Mouse (Mus musculus): ENCODE results near the gene Mrps16. TPM values are rescaled to one million over a fixed set of nuclear protein-coding genes. Genes with fewer than 3 reads are reported as not detected.
A peak's percentile ranks its signal among the peaks of the same experiment; 100 is the strongest.

Gene Mrps16
- total and polyA plus RNA-seq, 2 experiments from 2014 or later: 36.2 to 66.2 TPM

- Histone ChIP-seq H3K4me1 (ENCODE audit: insufficient read depth, low read length) (0 out of 2 replicates have a peak, but pooled peaks cover 3% of the 10 kb centered on the region), H3K4me2 (ENCODE audit: low read depth, low read length, poor library complexity, severe bottlenecking) (peak within 1 kb of the TSS; percentile 55), H3K9ac (replicated peaks; ENCODE audit: low read length, poor library complexity, severe bottlenecking) (peak within 1 kb of the TSS; percentile 96), H3K4me3 (ENCODE audit: low read depth, low read length) (peak within 1 kb of the TSS; percentile 85), H3K36me3 (ENCODE audit: insufficient read depth, low read length) (peaks cover 7% of the 10 kb centered on the region), H3K27ac (ENCODE audit: low read depth, low read length) (peak within 1 kb of the TSS; percentile 91), H3K27me3 (ENCODE audit: insufficient read depth, low read length) (no peaks in the 10 kb centered on the region), H3K9me3 (ENCODE audit: low read length) (no peaks in the 10 kb centered on the region)
- 1% methylated on average over 40 of the region's 42 CpGs for WGBS
- ATAC-seq (ENCODE audit: low FRiP score): peak; percentile 99
- TF ChIP-seq CTCF (IDR thresholded peaks at IDR 0.05): peak; percentile 48
- peak; percentile 98 for DNase-seq (ENCODE audit: low spot score)
These were observed 45.4 kb downstream of the Mrps16 start, which contains the start of the genes Ecd and Fam149b for GRCm38 (mm10) chr14:20347991-20348541. TSS of gene Ecd (minus strand) at chr14:20348121. TSS of gene Fam149b (plus strand) at chr14:20348162.

GRCm38 (mm10) chr14:20347441-20347990 lies 45.9 kb downstream of the Mrps16 start:
- no peaks in the 10 kb centered on the region for H3K9me3 ChIP-seq (ENCODE audit: low read length)
- WGBS: 4% methylated on average over 15 of the region's 15 CpGs
- H3K27ac ChIP-seq (ENCODE audit: low read depth, low read length): peak overlapping the region; percentile 91
- H3K27me3 ChIP-seq (ENCODE audit: insufficient read depth, low read length): no peaks in the 10 kb centered on the region
- 0 out of 2 replicates have a peak, but pooled peaks cover 3% of the 10 kb centered on the region for H3K4me1 ChIP-seq (ENCODE audit: insufficient read depth, low read length)
- ATAC-seq (ENCODE audit: low FRiP score): peak; percentile 69
- peak overlapping the region; percentile 96 for H3K9ac ChIP-seq (replicated peaks; ENCODE audit: low read length, poor library complexity, severe bottlenecking)
- DNase-seq (ENCODE audit: low spot score): peak; percentile 10
- H3K4me3 ChIP-seq (ENCODE audit: low read depth, low read length): peak overlapping the region; percentile 85
- peaks cover 2% of the 10 kb centered on the region for H3K36me3 ChIP-seq (ENCODE audit: insufficient read depth, low read length)
- no peak for TF ChIP-seq CTCF (IDR thresholded peaks at IDR 0.05)
- H3K4me2 ChIP-seq (ENCODE audit: low read depth, low read length, poor library complexity, severe bottlenecking): peak overlapping the region; percentile 55

GRCm38 (mm10) chr14:20345885-20346284 lies 47.5 kb downstream of the Mrps16 start:
- no peak overlapping the region for H3K4me3 ChIP-seq (ENCODE audit: low read depth, low read length)
- WGBS: 92% methylated on average over 9 of the region's 9 CpGs
- no peaks in the 10 kb centered on the region for H3K27me3 ChIP-seq (ENCODE audit: insufficient read depth, low read length)
- no peak for TF ChIP-seq CTCF (IDR thresholded peaks at IDR 0.05)
- H3K4me2 ChIP-seq (ENCODE audit: low read depth, low read length, poor library complexity, severe bottlenecking): no peak overlapping the region
- ATAC-seq (ENCODE audit: low FRiP score): no peak
- 0 out of 2 replicates have a peak, but pooled peaks cover 3% of the 10 kb centered on the region for H3K4me1 ChIP-seq (ENCODE audit: insufficient read depth, low read length)
- no peak overlapping the region for H3K27ac ChIP-seq (ENCODE audit: low read depth, low read length)
- H3K9me3 ChIP-seq (ENCODE audit: low read length): no peaks in the 10 kb centered on the region
- DNase-seq (ENCODE audit: low spot score): no peak
- H3K36me3 ChIP-seq (ENCODE audit: insufficient read depth, low read length): no peaks in the 10 kb centered on the region; the same call in 1 of the 2 replicates
- H3K9ac ChIP-seq (replicated peaks; ENCODE audit: low read length, poor library complexity, severe bottlenecking): no peak overlapping the region

- no peak for ATAC-seq (ENCODE audit: low FRiP score)
- no peak for TF ChIP-seq CTCF (IDR thresholded peaks at IDR 0.05)
- Histone ChIP-seq H3K4me3 (ENCODE audit: low read depth, low read length) (no peak overlapping the region), H3K4me2 (ENCODE audit: low read depth, low read length, poor library complexity, severe bottlenecking) (no peak overlapping the region), H3K36me3 (ENCODE audit: insufficient read depth, low read length) (peaks cover 14% of the 10 kb centered on the region), H3K27ac (ENCODE audit: low read depth, low read length) (no peak overlapping the region), H3K9ac (replicated peaks; ENCODE audit: low read length, poor library complexity, severe bottlenecking) (no peak overlapping the region), H3K9me3 (ENCODE audit: low read length) (no peaks in the 10 kb centered on the region), H3K27me3 (ENCODE audit: insufficient read depth, low read length) (no peaks in the 10 kb centered on the region), H3K4me1 (ENCODE audit: insufficient read depth, low read length) (no peaks in the 10 kb centered on the region)
- WGBS: 85% methylated on average over 7 of the region's 7 CpGs
- DNase-seq (ENCODE audit: low spot score): no peak
These were observed 52.6 kb downstream of the Mrps16 start for GRCm38 (mm10) chr14:20340866-20341265.

GRCm38 (mm10) chr14:20340149-20340548 lies 53.3 kb downstream of the Mrps16 start:
- peak; percentile 63 for TF ChIP-seq CTCF (IDR thresholded peaks at IDR 0.05)
- Histone ChIP-seq H3K36me3 (ENCODE audit: insufficient read depth, low read length) (peaks cover 21% of the 10 kb centered on the region), H3K9ac (replicated peaks; ENCODE audit: low read length, poor library complexity, severe bottlenecking) (no peak overlapping the region), H3K4me1 (ENCODE audit: insufficient read depth, low read length) (no peaks in the 10 kb centered on the region), H3K9me3 (ENCODE audit: low read length) (no peaks in the 10 kb centered on the region), H3K4me3 (ENCODE audit: low read depth, low read length) (no peak overlapping the region), H3K27me3 (ENCODE audit: insufficient read depth, low read length) (no peaks in the 10 kb centered on the region), H3K4me2 (ENCODE audit: low read depth, low read length, poor library complexity, severe bottlenecking) (no peak overlapping the region), H3K27ac (ENCODE audit: low read depth, low read length) (no peak overlapping the region)
- 86% methylated on average over 8 of the region's 8 CpGs for WGBS
- ATAC-seq (ENCODE audit: low FRiP score) (no peak), DNase-seq (ENCODE audit: low spot score) (no peak)

- 95% methylated on average over 5 of the region's 5 CpGs for WGBS
- H3K4me1 ChIP-seq (ENCODE audit: insufficient read depth, low read length): no peaks in the 10 kb centered on the region
- H3K27ac ChIP-seq (ENCODE audit: low read depth, low read length): no peak overlapping the region
- no peak overlapping the region for H3K4me2 ChIP-seq (ENCODE audit: low read depth, low read length, poor library complexity, severe bottlenecking)
- ATAC-seq (ENCODE audit: low FRiP score) (no peak), DNase-seq (ENCODE audit: low spot score) (no peak)
- H3K9me3 ChIP-seq (ENCODE audit: low read length): no peaks in the 10 kb centered on the region
- peaks cover 22% of the 10 kb centered on the region for H3K36me3 ChIP-seq (ENCODE audit: insufficient read depth, low read length)
- no peak overlapping the region for H3K4me3 ChIP-seq (ENCODE audit: low read depth, low read length)
- 0 out of 2 replicates have a peak, but pooled peaks have one; percentile 14 for TF ChIP-seq CTCF (IDR thresholded peaks at IDR 0.05)
- H3K27me3 ChIP-seq (ENCODE audit: insufficient read depth, low read length): no peaks in the 10 kb centered on the region
- H3K9ac ChIP-seq (replicated peaks; ENCODE audit: low read length, poor library complexity, severe bottlenecking): no peak overlapping the region
These were observed 54.0 kb downstream of the Mrps16 start for GRCm38 (mm10) chr14:20339415-20339814.

Other genes with a start within 250 kb of the Mrps16 start
- gene Kcnk5, start 211.8 kb downstream of the Mrps16 start, total RNA-seq (2014; rRNA removed): 0.99 and 1.0 TPM in 2 replicates
- gene Kcnk5, start 211.8 kb downstream of the Mrps16 start, polyA plus RNA-seq (2015; fragmentation: Nextera tagmentation; extraction: Ambion mirVana): 0.70 and 0.80 TPM in 2 replicates
- gene Kcnk16, start 124.4 kb downstream of the Mrps16 start, total RNA-seq (2014; rRNA removed): 0.38 TPM in 1 of 2 replicates, not detected in the other
- not detected in 2 replicates for gene Kcnk16, start 124.4 kb downstream of the Mrps16 start, polyA plus RNA-seq (2015; fragmentation: Nextera tagmentation; extraction: Ambion mirVana)
- 6.9 and 16.2 TPM in 2 replicates for gene Nudt13, start 98.9 kb downstream of the Mrps16 start, total RNA-seq (2014; rRNA removed)
- gene Nudt13, start 98.9 kb downstream of the Mrps16 start, polyA plus RNA-seq (2015; fragmentation: Nextera tagmentation; extraction: Ambion mirVana): 11.8 and 12.0 TPM in 2 replicates
- gene Ecd, start 45.5 kb downstream of the Mrps16 start, total RNA-seq (2014; rRNA removed): 39.6 and 42.6 TPM in 2 replicates
- 36.3 TPM in 2 replicates for gene Ecd, start 45.5 kb downstream of the Mrps16 start, polyA plus RNA-seq (2015; fragmentation: Nextera tagmentation; extraction: Ambion mirVana)
- gene Fam149b, start 45.5 kb downstream of the Mrps16 start, total RNA-seq (2014; rRNA removed): 61.5 and 70.3 TPM in 2 replicates
- gene Fam149b, start 45.5 kb downstream of the Mrps16 start, polyA plus RNA-seq (2015; fragmentation: Nextera tagmentation; extraction: Ambion mirVana): 24.4 and 25.4 TPM in 2 replicates
- gene Dnajc9, start 4.7 kb downstream of the Mrps16 start, total RNA-seq (2014; rRNA removed): 47.8 and 51.0 TPM in 2 replicates
- gene Dnajc9, start 4.7 kb downstream of the Mrps16 start, polyA plus RNA-seq (2015; fragmentation: Nextera tagmentation; extraction: Ambion mirVana): 96.3 and 98.7 TPM in 2 replicates
- gene Cfap70, start 58.6 kb upstream of the Mrps16 start, total RNA-seq (2014; rRNA removed): 1.1 and 2.8 TPM in 2 replicates
- gene Cfap70, start 58.6 kb upstream of the Mrps16 start, polyA plus RNA-seq (2015; fragmentation: Nextera tagmentation; extraction: Ambion mirVana): 1.5 and 3.4 TPM in 2 replicates
- 22.5 and 26.7 TPM in 2 replicates for gene Anxa7, start 86.5 kb upstream of the Mrps16 start, total RNA-seq (2014; rRNA removed)
- gene Anxa7, start 86.5 kb upstream of the Mrps16 start, polyA plus RNA-seq (2015; fragmentation: Nextera tagmentation; extraction: Ambion mirVana): 14.9 and 16.0 TPM in 2 replicates
- gene Mss51, start 103.3 kb upstream of the Mrps16 start, total RNA-seq (2014; rRNA removed): 0.11 and 0.66 TPM in 2 replicates
- 0.11 and 0.15 TPM in 2 replicates for gene Mss51, start 103.3 kb upstream of the Mrps16 start, polyA plus RNA-seq (2015; fragmentation: Nextera tagmentation; extraction: Ambion mirVana)
- gene Ppp3cb, start 152.9 kb upstream of the Mrps16 start, total RNA-seq (2014; rRNA removed): 147 and 223 TPM in 2 replicates
- gene Ppp3cb, start 152.9 kb upstream of the Mrps16 start, polyA plus RNA-seq (2015; fragmentation: Nextera tagmentation; extraction: Ambion mirVana): 102 and 124 TPM in 2 replicates
- 25.5 and 29.5 TPM in 2 replicates for gene Usp54, start 247.4 kb upstream of the Mrps16 start, total RNA-seq (2014; rRNA removed)
- 6.0 and 7.3 TPM in 2 replicates for gene Usp54, start 247.4 kb upstream of the Mrps16 start, polyA plus RNA-seq (2015; fragmentation: Nextera tagmentation; extraction: Ambion mirVana)

Measured in midbrain, postnatal 0 days (tissue).